Mouse (Mus musculus) spleen, adult 2 months (tissue): ENCODE results near the gene Slc6a6. TPM values are rescaled to one million over a fixed set of nuclear protein-coding genes. Genes with fewer than 3 reads are reported as not detected.

Experiments used
- DNase-seq, 2 experiments: peaks; one replicate each; pipeline versions ENCODE4 v3.0.0 to v3.0.0-alpha.2; 2012 to 2021; ENCODE audit warnings: low spot score in 2 of 2, low read depth in 1 of 2
- H3K27ac ChIP-seq: fragments of 200-500 bp; 2 replicates; pipeline ENCODE4 v1.5.1; 2012; ENCODE audit warnings: low read length, inconsistent platforms; ENCODE audit not compliant: insufficient read depth
- H3K27me3 ChIP-seq: fragments of 200-500 bp; 2 replicates; pipeline ENCODE4 v1.6.1; 2012; ENCODE audit warnings: mild to moderate bottlenecking, moderate library complexity, low read length, inconsistent platforms; ENCODE audit not compliant: control insufficient read depth, insufficient read depth
- H3K36me3 ChIP-seq: fragments of 200-500 bp; 2 replicates; pipeline ENCODE4 v1.6.1; 2012; ENCODE audit warnings: mild to moderate bottlenecking, low read length, inconsistent platforms; ENCODE audit not compliant: control insufficient read depth, insufficient read depth
- H3K4me1 ChIP-seq: fragments of 200-500 bp; 2 replicates; pipeline ENCODE4 v1.6.1; 2011; ENCODE audit warnings: inconsistent platforms; ENCODE audit not compliant: control insufficient read depth, insufficient read depth, insufficient read length
- H3K4me3 ChIP-seq: fragments of 200-500 bp; 2 replicates; pipeline ENCODE4 v1.5.1; 2011; ENCODE audit warnings: mild to moderate bottlenecking, inconsistent platforms; ENCODE audit not compliant: insufficient read depth, insufficient read length; ENCODE audit errors: extremely low read depth
- CTCF ChIP-seq: fragments of 200-500 bp; IDR thresholded peaks from 2 replicates; pipeline ENCODE4 v1.5.1; 2011; ENCODE audit warnings: mild to moderate bottlenecking, inconsistent platforms; ENCODE audit not compliant: insufficient read depth, insufficient read length, insufficient replicate concordance; ENCODE audit errors: extremely low read depth
- POLR2A ChIP-seq: fragments of 200-500 bp; IDR thresholded peaks from 2 replicates; pipeline ENCODE4 v1.6.1; 2011; ENCODE audit warnings: low read depth, low read length, inconsistent platforms
- WGBS: fragments of 180-500 bp; shearing (Covaris S2); methylation state at CpG from one replicate; pipeline ENCODE4 v1.1.7; 2018; 5-methylcytosine and 5-hydroxymethylcytosine counted together
- polyA plus RNA-seq: library from polyadenylated mRNA; depleted of rRNA; stranded (reverse); fragments of >200 nt; gene quantifications from 2 replicates; pipeline ENCODE4 v1.2.3, GENCODE M21; 2012

Gene Slc6a6
- polyA plus RNA-seq, 1 experiment: 76.1 TPM

DNA sequence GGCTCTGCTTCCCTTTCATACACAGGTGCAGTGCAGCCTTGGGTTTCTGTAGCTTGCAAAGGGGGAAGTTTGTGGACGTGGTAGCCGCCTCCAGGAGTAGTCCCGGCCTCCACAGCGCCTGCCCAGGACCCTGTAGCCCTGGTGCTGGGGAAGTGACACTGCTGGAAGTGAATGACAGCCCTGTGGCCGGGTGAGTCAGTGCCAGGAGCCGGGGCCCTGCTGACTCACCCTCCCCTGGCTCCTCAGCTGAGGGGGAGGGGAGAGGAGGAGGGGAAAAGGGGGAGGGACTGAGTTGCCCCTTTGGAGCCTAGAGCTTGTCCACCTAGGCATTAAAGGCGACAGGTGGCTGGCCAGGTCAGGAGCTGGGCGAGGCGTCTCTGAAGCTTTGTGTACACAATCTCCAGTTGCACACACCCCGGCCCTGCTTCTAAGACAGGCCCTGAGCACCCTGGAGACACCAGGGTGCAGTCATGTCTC, 29.0 kb downstream of the Slc6a6 start:
- peaks cover 15% of the 10 kb centered on the region; the same call in 1 of the 2 replicates for H3K4me1 ChIP-seq
- peak in 1 of 2 experiments; percentile 37 for DNase-seq
- no peak overlapping the region for H3K4me3 ChIP-seq
- H3K36me3 ChIP-seq: peaks cover 7% of the 10 kb centered on the region
- no peaks in the 10 kb centered on the region for H3K27me3 ChIP-seq
- WGBS: 30% methylated on average over 10 of the region's 10 CpGs
- H3K27ac ChIP-seq: peak overlapping the region; percentile 66
- TF ChIP-seq POLR2A: no peak
- no peak for TF ChIP-seq CTCF

GRCm38 (mm10) chr6:91713370-91713896, 29.6 kb downstream of the Slc6a6 start:
- H3K4me3 ChIP-seq: no peak overlapping the region
- 59% methylated on average over 5 of the region's 5 CpGs for WGBS
- peaks cover 15% of the 10 kb centered on the region; the same call in 1 of the 2 replicates for H3K4me1 ChIP-seq
- H3K36me3 ChIP-seq: peaks cover 5% of the 10 kb centered on the region
- DNase-seq: no peak
- TF ChIP-seq CTCF (no peak), POLR2A (no peak)
- H3K27me3 ChIP-seq: no peaks in the 10 kb centered on the region
- H3K27ac ChIP-seq: peak overlapping the region; percentile 66

DNA sequence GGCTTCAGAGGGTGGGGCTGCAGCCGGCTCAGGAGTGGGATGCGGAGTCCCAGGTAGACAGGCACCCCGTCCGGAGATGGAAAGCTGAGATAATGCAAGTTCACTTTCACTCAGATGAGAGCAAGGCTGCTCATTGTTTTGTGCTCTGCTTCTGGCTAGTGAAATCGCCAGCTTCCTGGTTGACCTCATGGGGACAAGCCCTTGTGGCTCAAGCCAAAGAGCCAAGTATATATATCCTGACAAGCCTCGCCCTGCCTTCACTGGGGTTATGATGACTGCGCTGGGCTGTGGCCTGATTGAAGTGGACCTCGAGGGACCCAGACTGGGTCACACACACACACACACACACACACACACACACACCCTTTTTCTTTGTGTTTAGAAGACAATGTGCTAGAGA, 31.2 kb downstream of the Slc6a6 start:
- no peaks in the 10 kb centered on the region for H3K27me3 ChIP-seq
- no peak for DNase-seq
- no peak overlapping the region for H3K27ac ChIP-seq
- H3K36me3 ChIP-seq: peaks cover 4% of the 10 kb centered on the region; the same call in 1 of the 2 replicates
- no peak overlapping the region for H3K4me3 ChIP-seq
- H3K4me1 ChIP-seq: peaks cover 15% of the 10 kb centered on the region; the same call in 1 of the 2 replicates
- 81% methylated on average over 8 of the region's 8 CpGs for WGBS
- no peak for TF ChIP-seq CTCF
- TF ChIP-seq POLR2A: no peak

- H3K27ac ChIP-seq: no peak overlapping the region
- no peaks in the 10 kb centered on the region for H3K27me3 ChIP-seq
- no peak overlapping the region for H3K4me3 ChIP-seq
- peaks cover 5% of the 10 kb centered on the region for H3K36me3 ChIP-seq
- H3K4me1 ChIP-seq: peaks cover 15% of the 10 kb centered on the region; the same call in 1 of the 2 replicates
- TF ChIP-seq CTCF (no peak), POLR2A (no peak)
- WGBS: 56% methylated on average over 6 of the region's 6 CpGs
- DNase-seq: no peak
Measured at GRCm38 (mm10) chr6:91715988-91716810, 32.3 kb downstream of the Slc6a6 start.

DNA sequence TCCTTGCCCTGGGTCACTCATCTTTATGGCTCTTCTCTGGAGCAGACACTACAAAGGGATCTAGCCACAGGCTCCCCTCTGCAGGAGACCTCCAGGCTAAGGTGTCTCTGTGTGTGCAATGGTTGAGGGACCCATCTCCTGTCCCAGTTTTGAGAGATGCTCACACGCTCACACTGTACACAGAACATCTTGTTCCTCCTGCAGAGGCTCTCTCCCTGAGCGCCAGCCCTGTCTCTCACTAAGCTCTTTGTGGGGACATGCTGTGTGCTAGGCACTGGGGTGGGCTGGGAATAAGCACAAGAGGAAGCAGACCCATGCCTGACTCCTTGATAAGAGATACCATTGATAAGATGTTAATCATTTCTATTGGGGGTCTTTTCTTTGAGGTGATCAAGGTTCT, 34.2 kb downstream of the Slc6a6 start:
- no peak overlapping the region for H3K27ac ChIP-seq
- peaks cover 3% of the 10 kb centered on the region; the same call in 1 of the 2 replicates for H3K4me1 ChIP-seq
- H3K36me3 ChIP-seq: peaks cover 15% of the 10 kb centered on the region
- no peak for DNase-seq
- no peak overlapping the region for H3K4me3 ChIP-seq
- 95% methylated on average over 2 of the region's 2 CpGs for WGBS
- TF ChIP-seq CTCF (no peak), POLR2A (no peak)
- no peaks in the 10 kb centered on the region for H3K27me3 ChIP-seq

- DNase-seq: no peak
- Histone ChIP-seq H3K4me3 (no peak overlapping the region), H3K27me3 (no peaks in the 10 kb centered on the region), H3K27ac (no peak overlapping the region), H3K4me1 (no peaks in the 10 kb centered on the region; the same call in 1 of the 2 replicates), H3K36me3 (peaks cover 18% of the 10 kb centered on the region)
- TF ChIP-seq CTCF (no peak), POLR2A (no peak)
- 79% methylated on average over 3 of the region's 3 CpGs for WGBS
Measured at GRCm38 (mm10) chr6:91718603-91719002, 34.8 kb downstream of the Slc6a6 start.
